Mouse (Mus musculus) kidney, adult 2 months (tissue): Measurements from ENCODE around the gene March10. TPM values are rescaled to one million over a fixed set of nuclear protein-coding genes. Genes with fewer than 3 reads are reported as not detected.

Source experiments
- DNase-seq: peaks from one replicate; pipeline ENCODE4 v3.0.0; 2021
- H3K27ac ChIP-seq: fragments of 200-500 bp; 2 replicates; pipeline ENCODE4 v1.5.1; 2012; ENCODE audit warnings: low read depth, low read length, control low read depth, inconsistent platforms; ENCODE audit not compliant: insufficient read depth
- H3K27me3 ChIP-seq: fragments of 200-500 bp; replicated peaks from 2 replicates; pipeline ENCODE4 v1.6.1; 2012; ENCODE audit warnings: mild to moderate bottlenecking, moderate library complexity, low read length, inconsistent platforms; ENCODE audit not compliant: control insufficient read depth, insufficient read depth
- H3K36me3 ChIP-seq: fragments of 200-500 bp; 2 replicates; pipeline ENCODE4 v1.6.1; 2012; ENCODE audit warnings: mild to moderate bottlenecking, moderate library complexity, low read length, inconsistent platforms; ENCODE audit not compliant: control insufficient read depth, insufficient read depth
- H3K4me1 ChIP-seq: fragments of 200-500 bp; 2 replicates; pipeline ENCODE4 v1.6.1; 2011; ENCODE audit warnings: low read length; ENCODE audit not compliant: control insufficient read depth, insufficient read depth
- H3K4me3 ChIP-seq: fragments of 200-500 bp; 2 replicates; pipeline ENCODE4 v1.5.1; 2011; ENCODE audit warnings: mild to moderate bottlenecking, low read depth, low read length, control low read depth; ENCODE audit not compliant: insufficient read depth
- CTCF ChIP-seq: fragments of 200-500 bp; conservative IDR thresholded peaks from 2 replicates; pipeline ENCODE4 v1.5.1; 2011; ENCODE audit warnings: low read depth, mild to moderate bottlenecking, control low read depth, low read length, moderate library complexity, mixed read lengths; ENCODE audit not compliant: insufficient read depth, insufficient read length
- POLR2A ChIP-seq: fragments of 200-500 bp; IDR thresholded peaks from one replicate; pipeline ENCODE4 v1.6.1; 2011; ENCODE audit warnings: low read depth, low read length, control low read depth
- WGBS: fragments of 180-500 bp; shearing (Covaris S2); methylation state at CpG from one replicate; pipeline ENCODE4 v1.1.7; 2018; 5-methylcytosine and 5-hydroxymethylcytosine counted together
- polyA plus RNA-seq: library from polyadenylated mRNA; depleted of rRNA; stranded (reverse); fragments of >200 nt; gene quantifications from 2 replicates; pipeline ENCODE4 v1.2.3, GENCODE M21; 2012; rRNA removed

March10 gene
- polyA plus RNA-seq, 1 experiment, result 1.8 TPM

GRCm38 (mm10) chr11:105317769-105318168 lies 138.8 kb downstream of the March10 start:
- H3K4me3 ChIP-seq, result no peak overlapping the region
- no peaks in the 10 kb centered on the region for H3K27me3 ChIP-seq
- no peak for TF ChIP-seq CTCF
- TF ChIP-seq POLR2A, result no peak
- no peak overlapping the region for H3K27ac ChIP-seq
- peaks cover 12% of the 10 kb centered on the region; the same call in 1 of the 2 replicates for H3K4me1 ChIP-seq
- H3K36me3 ChIP-seq, result no peaks in the 10 kb centered on the region
- WGBS, result 92% methylated on average over 6 of the region's 6 CpGs
- no peak for DNase-seq

GRCm38 (mm10) chr11:105316121-105316520 lies 140.4 kb downstream of the March10 start:
- H3K36me3 ChIP-seq, result no peaks in the 10 kb centered on the region
- DNase-seq, result no peak
- peaks cover 14% of the 10 kb centered on the region; the same call in 1 of the 2 replicates for H3K4me1 ChIP-seq
- H3K4me3 ChIP-seq, result no peak overlapping the region
- no peaks in the 10 kb centered on the region for H3K27me3 ChIP-seq
- WGBS, result 92% methylated on average over 4 of the region's 4 CpGs
- TF ChIP-seq CTCF (no peak), POLR2A (no peak)
- no peak overlapping the region for H3K27ac ChIP-seq

- TF ChIP-seq CTCF (no peak), POLR2A (no peak)
- no peak for DNase-seq
- Histone ChIP-seq H3K4me3 (no peak overlapping the region), H3K27me3 (no peaks in the 10 kb centered on the region), H3K4me1 (peaks cover 14% of the 10 kb centered on the region; the same call in 1 of the 2 replicates), H3K27ac (no peak overlapping the region), H3K36me3 (no peaks in the 10 kb centered on the region)
- 73% methylated on average over 8 of the region's 8 CpGs for WGBS
Measured at GRCm38 (mm10) chr11:105315296-105315695, 141.2 kb downstream of the March10 start.

- H3K4me3 ChIP-seq, result no peak overlapping the region
- 65% methylated on average over 8 of the region's 8 CpGs for WGBS
- H3K27me3 ChIP-seq, result no peaks in the 10 kb centered on the region
- TF ChIP-seq POLR2A (no peak), CTCF (no peak)
- DNase-seq, result no peak
- peaks cover 14% of the 10 kb centered on the region; the same call in 1 of the 2 replicates for H3K4me1 ChIP-seq
- peak overlapping the region; percentile 49 for H3K27ac ChIP-seq
- no peaks in the 10 kb centered on the region for H3K36me3 ChIP-seq
Measured at GRCm38 (mm10) chr11:105313633-105314014, 142.9 kb downstream of the March10 start.

GRCm38 (mm10) chr11:105312972-105313632 lies 143.4 kb downstream of the March10 start:
- Histone ChIP-seq H3K36me3 (no peaks in the 10 kb centered on the region), H3K27ac (peak overlapping the region; percentile 49), H3K4me1 (peaks cover 14% of the 10 kb centered on the region; the same call in 1 of the 2 replicates), H3K27me3 (no peaks in the 10 kb centered on the region), H3K4me3 (no peak overlapping the region)
- DNase-seq, result peak; percentile 80
- WGBS, result 47% methylated on average over 10 of the region's 10 CpGs
- TF ChIP-seq POLR2A, result no peak
- TF ChIP-seq CTCF, result no peak

GRCm38 (mm10) chr11:105312311-105312942 lies 144.1 kb downstream of the March10 start:
- peaks cover 14% of the 10 kb centered on the region; the same call in 1 of the 2 replicates for H3K4me1 ChIP-seq
- H3K27ac ChIP-seq, result peak overlapping the region; percentile 47; the same call in 1 of the 2 replicates
- no peak for TF ChIP-seq POLR2A
- TF ChIP-seq CTCF, result no peak
- WGBS, result 60% methylated on average over 12 of the region's 12 CpGs
- peak; percentile 14 for DNase-seq
- H3K4me3 ChIP-seq, result no peak overlapping the region
- H3K27me3 ChIP-seq, result no peaks in the 10 kb centered on the region
- H3K36me3 ChIP-seq, result no peaks in the 10 kb centered on the region

- Histone ChIP-seq H3K4me1 (peaks cover 14% of the 10 kb centered on the region; the same call in 1 of the 2 replicates), H3K4me3 (no peak overlapping the region), H3K27me3 (no peaks in the 10 kb centered on the region), H3K27ac (peak overlapping the region; percentile 58), H3K36me3 (no peaks in the 10 kb centered on the region)
- DNase-seq, result peak; percentile 81
- WGBS, result 41% methylated on average over 24 of the region's 24 CpGs
- TF ChIP-seq CTCF (no peak), POLR2A (no peak)
Measured at GRCm38 (mm10) chr11:105311291-105311975, 145.1 kb downstream of the March10 start.

Other genes starting within 250 kb of the March10 start
- gene Mrc2, start 164.1 kb downstream of the March10 start, polyA plus RNA-seq, result 23.7 and 28.3 TPM in 2 replicates
- 19.0 and 20.5 TPM in 2 replicates for gene Tanc2, start 133.3 kb upstream of the March10 start, polyA plus RNA-seq